Mouse (Mus musculus): ENCODE data around the gene Olfr368.

GRCm38 (mm10) chr2:37358633-37359540, 32.6 kb downstream of the Olfr368 start, which contains the start of gene Pdcl:
- TF ChIP-seq POLR2A (IDR thresholded peaks at IDR 0.05; ENCODE audit: low read depth, low read length) (no peak), CTCF (IDR thresholded peaks at IDR 0.05; ENCODE audit: extremely low read depth, insufficient read depth, insufficient read length, insufficient replicate concordance) (no peak)

Measured in spleen, adult 2 months (tissue).